In the genomic region with DNA sequence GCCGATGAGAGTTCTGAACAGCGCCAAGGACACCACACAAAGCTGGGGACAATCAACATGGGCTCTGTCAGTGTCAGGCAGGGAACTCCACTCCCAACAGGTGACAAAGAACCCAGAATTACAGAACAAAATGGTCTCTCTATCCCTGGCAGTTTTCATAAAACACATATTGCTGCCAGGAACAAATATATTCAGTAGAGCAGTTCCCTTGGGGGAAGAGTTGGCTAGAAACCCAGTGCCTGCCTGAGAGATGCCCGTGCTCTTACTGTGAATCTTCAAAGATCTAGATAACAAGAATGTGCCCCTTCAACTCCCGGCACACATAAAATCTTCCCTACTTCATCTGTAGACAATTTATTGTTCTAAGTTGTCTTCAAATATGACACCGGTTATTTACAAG, we compare ENCODE assay signal across 27 mouse cellular contexts.
DNase-seq lines count a peak whose midpoint lies in the region; ATAC-seq and TF ChIP-seq lines count a peak whose summit lies in the region.
"Had no signal": no experiment of that assay in that cellular context is flagged by ENCODE, and none has a peak within 500 bp of the region (broad histone marks: within the 10 kb centered on the region; RNA-seq: fewer than 3 reads in every experiment).

No protein-coding gene starts in this region.

- H3K9me3 ChIP-seq in midbrain, embryonic 11.5 days (ENCODE audit: control insufficient read depth, low read length) = no peaks in the 10 kb centered on the region
- H3K9me3 ChIP-seq in midbrain, embryonic 13.5 days = no peaks in the 10 kb centered on the region
- H3K9me3 ChIP-seq: embryonic facial prominence, embryonic 10.5 days; embryonic facial prominence, embryonic 13.5 days; forebrain, embryonic 12.5 days; forebrain, embryonic 15.5 days; G1E; hindbrain, embryonic 12.5 days; hindbrain, embryonic 15.5 days had no signal

- H3K4me1 ChIP-seq in midbrain, embryonic 11.5 days (ENCODE audit: control insufficient read depth, insufficient read depth, low read length) = peaks cover 2% of the 10 kb centered on the region; the same call in 1 of the 2 replicates
- peaks cover 6% of the 10 kb centered on the region; the same call in 1 of the 2 replicates for H3K4me1 ChIP-seq in midbrain, embryonic 13.5 days (replicated peaks)
- H3K4me1 ChIP-seq: embryonic facial prominence, embryonic 13.5 days; forebrain, embryonic 15.5 days; hindbrain, embryonic 12.5 days; hindbrain, embryonic 15.5 days had no signal

- peak overlapping the region; percentile 89 for H3K27ac ChIP-seq in layer of hippocampus, adult 2 months
- H3K27ac ChIP-seq in midbrain, embryonic 11.5 days (ENCODE audit: low read depth, low read length) = no peak overlapping the region
- no peak overlapping the region for H3K27ac ChIP-seq in midbrain, embryonic 13.5 days
- H3K27ac ChIP-seq: embryonic facial prominence, embryonic 10.5 days; embryonic facial prominence, embryonic 13.5 days; forebrain, embryonic 12.5 days; forebrain, embryonic 15.5 days; hindbrain, embryonic 12.5 days; hindbrain, embryonic 15.5 days had no signal

- H3K27me3 ChIP-seq in midbrain, embryonic 11.5 days (ENCODE audit: control insufficient read depth, insufficient read depth, low read length) = no peaks in the 10 kb centered on the region
- no peaks in the 10 kb centered on the region for H3K27me3 ChIP-seq in midbrain, embryonic 13.5 days
- H3K27me3 ChIP-seq: CH12.LX; embryonic facial prominence, embryonic 13.5 days; forebrain, embryonic 12.5 days; forebrain, embryonic 15.5 days; hindbrain, embryonic 12.5 days; hindbrain, embryonic 15.5 days; Patski had no signal

- H3K36me3 ChIP-seq in midbrain, embryonic 11.5 days (ENCODE audit: control insufficient read depth, insufficient read depth, low read length) = no peaks in the 10 kb centered on the region
- H3K36me3 ChIP-seq in midbrain, embryonic 13.5 days = no peaks in the 10 kb centered on the region
- H3K36me3 ChIP-seq: embryonic facial prominence, embryonic 10.5 days; embryonic facial prominence, embryonic 13.5 days; forebrain, embryonic 12.5 days; forebrain, embryonic 15.5 days; G1E; hindbrain, embryonic 12.5 days; hindbrain, embryonic 15.5 days had no signal

- peak in 1 of 2 experiments; percentile 45 for DNase-seq in layer of hippocampus, adult 2 months (ENCODE audit: low spot score in 2 of 2)
- no peak for DNase-seq in layer of hippocampus, adult 8-10 months (ENCODE audit: low spot score in 2 of 2)
- peak; percentile 76 for DNase-seq in midbrain, embryonic 11.5 days (ENCODE audit: low spot score, missing footprints)
- DNase-seq in brain, adult 2 months (ENCODE audit: low read depth, low spot score) = peak; percentile 71
- DNase-seq in cerebellum, adult 11-12 months = no peak
- DNase-seq: adrenal gland, adult 2 months; adrenal gland, postnatal 14 days; B cell, adult 2 months; cerebellum, adult 2 months; cerebellum, adult 9-11 months; cerebellum, postnatal 25 days; embryo, embryonic 11 days; gastrocnemius, adult 2 months; gastrocnemius, postnatal 14 days; heart, adult 11 months had no signal

- no peak overlapping the region for H3K4me2 ChIP-seq in midbrain, embryonic 11.5 days
- no peak overlapping the region for H3K4me2 ChIP-seq in midbrain, embryonic 13.5 days (replicated peaks)
- H3K4me2 ChIP-seq: embryonic facial prominence, embryonic 13.5 days; forebrain, embryonic 12.5 days; forebrain, embryonic 15.5 days; heart, embryonic 11.5 days; hindbrain, embryonic 12.5 days; hindbrain, embryonic 15.5 days had no signal

- no peak overlapping the region for H3K9ac ChIP-seq in midbrain, embryonic 11.5 days (ENCODE audit: low read length)
- H3K9ac ChIP-seq in midbrain, embryonic 13.5 days (replicated peaks) = no peak overlapping the region
- H3K9ac ChIP-seq: embryonic facial prominence, embryonic 13.5 days; forebrain, embryonic 12.5 days; forebrain, embryonic 15.5 days; hindbrain, embryonic 12.5 days; hindbrain, embryonic 15.5 days had no signal

- peak overlapping the region; percentile 50 for H3K4me3 ChIP-seq in layer of hippocampus, adult 2 months
- no peak overlapping the region for H3K4me3 ChIP-seq in midbrain, embryonic 11.5 days (ENCODE audit: low read depth, low read length)
- no peak overlapping the region for H3K4me3 ChIP-seq in midbrain, embryonic 13.5 days (replicated peaks)
- H3K4me3 ChIP-seq: embryonic facial prominence, embryonic 10.5 days; embryonic facial prominence, embryonic 13.5 days; erythroblast, embryonic 14.5 days; forebrain, embryonic 12.5 days; forebrain, embryonic 15.5 days; gastrocnemius, adult 2 months; hindbrain, embryonic 12.5 days; hindbrain, embryonic 15.5 days had no signal

- WGBS in midbrain, embryonic 11.5 days = 91% methylated on average over 5 of the region's 5 CpGs
- WGBS in midbrain, embryonic 13.5 days = 94% methylated on average over 5 of the region's 5 CpGs

- no peak for TF ChIP-seq CTCF in layer of hippocampus, adult 2 months (conservative IDR thresholded peaks at IDR 0.05)

- no peak for ATAC-seq in midbrain, embryonic 11.5 days (ENCODE audit: low FRiP score)
- no peak for ATAC-seq in midbrain, embryonic 13.5 days
- ATAC-seq: forebrain, embryonic 15.5 days; Patski had no signal

Comparison
In these comparisons a context has a peak if more than half of its experiments do, and no peak if none do; other contexts are left out.
1. DNase-seq: peak in midbrain, embryonic 11.5 days (single experiment) and brain, adult 2 months (single experiment); none in layer of hippocampus, adult 8-10 months (0 of 2) and cerebellum, adult 11-12 months (single experiment).